8 mouse cellular contexts compared by ENCODE assay signal in the genomic region with DNA sequence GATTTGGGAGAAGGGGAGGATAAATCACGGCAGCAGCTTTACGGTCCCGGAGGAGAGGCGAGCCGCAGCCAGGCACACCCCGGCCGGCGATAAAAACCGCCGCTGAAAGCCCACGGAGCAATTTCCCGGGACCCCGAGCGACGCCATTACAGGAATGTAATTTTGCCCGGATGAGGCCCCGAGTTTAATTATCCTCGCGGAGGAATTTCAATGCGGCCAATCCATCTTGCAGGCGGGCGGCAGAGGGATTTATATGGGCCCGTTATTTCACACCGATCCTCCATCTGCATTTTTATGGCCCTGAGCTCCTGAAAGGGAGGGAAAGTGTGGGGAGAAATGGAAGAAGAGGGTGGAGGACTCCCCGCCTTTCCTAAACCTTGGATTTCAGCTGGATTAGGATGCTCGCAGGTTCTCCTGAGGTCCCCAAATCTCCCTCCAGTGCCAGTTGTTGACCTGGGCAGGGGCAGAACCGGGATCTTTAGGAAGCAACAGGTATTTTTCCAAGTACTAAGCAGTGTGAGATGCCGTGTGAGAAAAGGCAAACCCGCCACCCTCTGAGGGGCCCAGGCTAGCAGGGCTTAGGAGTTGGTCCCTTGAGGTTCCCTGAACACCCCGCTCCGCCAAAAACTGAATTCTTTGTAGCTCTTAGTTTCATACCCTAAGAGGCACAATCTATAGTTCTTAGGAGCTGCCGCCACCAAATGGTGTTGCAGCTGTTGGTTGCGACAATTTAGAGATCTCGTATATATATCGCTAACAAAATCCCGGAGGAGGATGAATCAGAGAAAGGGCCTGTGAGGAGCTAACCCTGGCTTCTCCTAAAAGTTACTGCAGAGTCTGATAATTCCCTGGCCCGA. TPM values are rescaled to one million over a fixed set of nuclear protein-coding genes. Genes with fewer than 3 reads are reported as not detected.
DNase-seq lines count a peak whose midpoint lies in the region; ATAC-seq and TF ChIP-seq lines count a peak whose summit lies in the region.

Gene Atp5g2, minus strand, starts transcription at position 138 of the 857 bp plus-strand sequence.

- H3K4me1 ChIP-seq in intestine, postnatal 0 days (replicated peaks; ENCODE audit: control insufficient read depth, insufficient read depth, low read length): no peaks in the 10 kb centered on the region
- H3K4me1 ChIP-seq in limb, embryonic 13.5 days: peaks cover 39% of the 10 kb centered on the region
- H3K4me1 ChIP-seq in midbrain, embryonic 14.5 days (ENCODE audit: control insufficient read depth, insufficient read depth, low read length): peaks cover 25% of the 10 kb centered on the region
- peaks cover 18% of the 10 kb centered on the region for H3K4me1 ChIP-seq in testis, adult 2 months (ENCODE audit: control insufficient read depth, insufficient read depth, low read length)

- TF ChIP-seq CTCF in intestine, postnatal 0 days (IDR thresholded peaks at IDR 0.05; ENCODE audit: low read depth): no peak
- TF ChIP-seq CTCF in testis, adult 2 months (IDR thresholded peaks at IDR 0.05; ENCODE audit: control insufficient read depth, insufficient read depth, insufficient replicate concordance, low read depth, low read length): no peak

- no peak for TF ChIP-seq POLR2A in testis, adult 2 months (IDR thresholded peaks at IDR 0.05; ENCODE audit: control insufficient read depth, low read depth, low read length)

- 5% methylated on average over 37 of the region's 37 CpGs for WGBS in intestine, postnatal 0 days
- 1% methylated on average over 37 of the region's 37 CpGs for WGBS in limb, embryonic 13.5 days
- 1% methylated on average over 37 of the region's 37 CpGs for WGBS in midbrain, embryonic 14.5 days

- peak within 1 kb of the TSS; percentile 71 for H3K9ac ChIP-seq in intestine, postnatal 0 days (ENCODE audit: low read depth, low read length)
- H3K9ac ChIP-seq in limb, embryonic 13.5 days: peak within 1 kb of the TSS; percentile 86
- H3K9ac ChIP-seq in midbrain, embryonic 14.5 days (replicated peaks; ENCODE audit: low read length): peak within 1 kb of the TSS; percentile 77

- no peaks in the 10 kb centered on the region for H3K9me3 ChIP-seq in intestine, postnatal 0 days (ENCODE audit: control insufficient read depth)
- no peaks in the 10 kb centered on the region for H3K9me3 ChIP-seq in limb, embryonic 13.5 days
- no peaks in the 10 kb centered on the region for H3K9me3 ChIP-seq in midbrain, embryonic 14.5 days (ENCODE audit: control insufficient read depth, low read length)

- no peaks in the 10 kb centered on the region for H3K27me3 ChIP-seq in intestine, postnatal 0 days (replicated peaks; ENCODE audit: control insufficient read depth, insufficient read depth, low read length)
- no peaks in the 10 kb centered on the region for H3K27me3 ChIP-seq in limb, embryonic 13.5 days
- no peaks in the 10 kb centered on the region for H3K27me3 ChIP-seq in midbrain, embryonic 14.5 days (ENCODE audit: control insufficient read depth, insufficient read depth, low read length)
- no peaks in the 10 kb centered on the region for H3K27me3 ChIP-seq in testis, adult 2 months (ENCODE audit: control insufficient read depth, insufficient read depth, low read length)

- H3K4me3 ChIP-seq in intestine, postnatal 0 days (ENCODE audit: low read depth, low read length): peak within 1 kb of the TSS; percentile 70
- H3K4me3 ChIP-seq in limb, embryonic 13.5 days: peak within 1 kb of the TSS; percentile 51
- H3K4me3 ChIP-seq in midbrain, embryonic 14.5 days (replicated peaks; ENCODE audit: low read depth, low read length): peak within 1 kb of the TSS; percentile 45
- H3K4me3 ChIP-seq in testis, adult 2 months (ENCODE audit: control insufficient read depth, low read depth, low read length): peak within 1 kb of the TSS; percentile 96

- H3K27ac ChIP-seq in intestine, postnatal 0 days (ENCODE audit: low read depth, low read length): peak within 1 kb of the TSS; percentile 90
- peak within 1 kb of the TSS; percentile 100 for H3K27ac ChIP-seq in limb, embryonic 13.5 days
- peak within 1 kb of the TSS; percentile 99 for H3K27ac ChIP-seq in midbrain, embryonic 14.5 days (replicated peaks; ENCODE audit: low read depth, low read length)
- H3K27ac ChIP-seq in testis, adult 2 months (ENCODE audit: control insufficient read depth, insufficient read depth, low read depth, low read length): peak within 1 kb of the TSS; percentile 85

- peak within 1 kb of the TSS; percentile 89 for H3K4me2 ChIP-seq in intestine, postnatal 0 days (replicated peaks; ENCODE audit: low read depth)
- peak within 1 kb of the TSS; percentile 74 for H3K4me2 ChIP-seq in limb, embryonic 13.5 days (replicated peaks)
- H3K4me2 ChIP-seq in midbrain, embryonic 14.5 days (ENCODE audit: low read length): peak within 1 kb of the TSS; percentile 82

- ATAC-seq in intestine, postnatal 0 days: no peak
- ATAC-seq in limb, embryonic 13.5 days (ENCODE audit: low FRiP score, low read depth): 0 out of 2 replicates have a peak, but pooled peaks have one; percentile 2
- ATAC-seq in midbrain, embryonic 14.5 days (ENCODE audit: low FRiP score, low TSS enrichment): no peak

- H3K36me3 ChIP-seq in intestine, postnatal 0 days (ENCODE audit: control insufficient read depth, insufficient read depth): peaks cover 2% of the 10 kb centered on the region; the same call in 1 of the 2 replicates
- peaks cover 14% of the 10 kb centered on the region for H3K36me3 ChIP-seq in limb, embryonic 13.5 days
- peaks cover 6% of the 10 kb centered on the region for H3K36me3 ChIP-seq in midbrain, embryonic 14.5 days (ENCODE audit: control insufficient read depth, insufficient read depth, low read length)
- H3K36me3 ChIP-seq in testis, adult 2 months (ENCODE audit: control insufficient read depth, insufficient read depth, low read length): no peaks in the 10 kb centered on the region

- peak; percentile 10 to 32 for DNase-seq in urinary bladder, adult 18-20 months (ENCODE audit: low spot score in 2 of 2)
- no peak for DNase-seq in urinary bladder, postnatal 10 days (ENCODE audit: low spot score)
- peak; percentile 80 for DNase-seq in embryo, embryonic 11 days
- peak; percentile 44 to 75 for DNase-seq in heart, adult 18-20 months
- DNase-seq in midbrain, embryonic 14.5 days: peak; percentile 74

RNA-seq across cellular contexts. Expression of gene Atp5g2, which starts in this region (rescaled TPM):
- total RNA-seq in heart, adult 18-20 months (2021): 10 to 100 TPM; 28.4 to 50.6 TPM
- polyA plus RNA-seq in intestine, postnatal 0 days (2015; fragmentation: Nextera tagmentation; extraction: Ambion mirVana): 74.5 and 77.9 TPM in 2 replicates
- polyA plus RNA-seq in limb, embryonic 13.5 days (2015; fragmentation: Nextera tagmentation; extraction: Ambion mirVana): 54.7 and 65.5 TPM in 2 replicates
- 69.8 and 72.3 TPM in 2 replicates for polyA plus RNA-seq in midbrain, embryonic 14.5 days (2014; fragmentation: Nextera tagmentation; extraction: Ambion mirVana)
- 53.6 and 70.7 TPM in 2 replicates for polyA plus RNA-seq in testis, adult 2 months (2012; rRNA removed)

Comparison
In these comparisons a context has a peak if more than half of its experiments do, and no peak if none do; other contexts are left out.
1. H3K4me3 ChIP-seq: peak in every context shown above with its lines; median percentile 96 in testis, adult 2 months; 70 in intestine, postnatal 0 days; 51 in limb, embryonic 13.5 days; 45 in midbrain, embryonic 14.5 days.